Mouse (Mus musculus) neural tube, embryonic 14.5 days (tissue): ENCODE data around the gene Sox10. TPM values are rescaled to one million over a fixed set of nuclear protein-coding genes. Genes with fewer than 3 reads are reported as not detected.

Source experiments
- ATAC-seq: fragments of 200-750 bp; cut with Nextera tagmentation; 2 replicates; pipeline ENCODE4 v1.8.0; 2017; ENCODE audit warnings: low read depth, mild to moderate bottlenecking, moderate TSS enrichment, moderate library complexity
- H3K27ac ChIP-seq: fragments of 300-500 bp; sonication (generic); 2 replicates; pipeline ENCODE4 v1.5.1; 2014; ENCODE audit warnings: low read depth, mild to moderate bottlenecking, control low read depth, low read length, moderate library complexity, mixed read lengths
- H3K27me3 ChIP-seq: fragments of 300-500 bp; sonication (generic); 2 replicates; pipeline ENCODE4 v1.6.1; 2014; ENCODE audit warnings: low read length; ENCODE audit not compliant: control insufficient read depth, insufficient read depth
- H3K36me3 ChIP-seq: fragments of 300-500 bp; sonication (generic); 2 replicates; pipeline ENCODE4 v1.6.1; 2014; ENCODE audit warnings: low read length, mixed read lengths; ENCODE audit not compliant: control insufficient read depth, insufficient read depth
- H3K4me1 ChIP-seq: fragments of 300-500 bp; sonication (generic); 2 replicates; pipeline ENCODE4 v1.6.1; 2014; ENCODE audit warnings: low read length; ENCODE audit not compliant: control insufficient read depth, insufficient read depth
- H3K4me2 ChIP-seq: fragments of 300-500 bp; sonication (generic); 2 replicates; pipeline ENCODE4 v1.6.1; 2014; ENCODE audit warnings: mild to moderate bottlenecking, low read depth, low read length, control low read depth
- H3K4me3 ChIP-seq: fragments of 300-500 bp; sonication (generic); 2 replicates; pipeline ENCODE4 v1.5.1; 2014; ENCODE audit warnings: low read depth, low read length, control low read depth, mixed read lengths
- H3K9ac ChIP-seq: fragments of 300-500 bp; sonication (generic); replicated peaks from 2 replicates; pipeline ENCODE4 v1.6.1; 2014; ENCODE audit warnings: low read depth, mild to moderate bottlenecking, control low read depth, low read length, mixed read lengths
- H3K9me3 ChIP-seq: fragments of 300-500 bp; sonication (generic); 2 replicates; pipeline ENCODE4 v1.6.1; 2016; ENCODE audit warnings: low read length; ENCODE audit not compliant: control insufficient read depth
- WGBS: fragments of 180-500 bp; shearing (Covaris S2); extraction: QIAGEN DNeasy Blood & Tissue Kit; methylation state at CpG from one replicate; pipeline ENCODE4 v1.1.7; 2014; 5-methylcytosine and 5-hydroxymethylcytosine counted together
- polyA plus RNA-seq: library from polyadenylated mRNA; unstranded; fragments of >200 nt; fragmentation: Nextera tagmentation; extraction: Ambion mirVana; gene quantifications from 2 replicates; pipeline ENCODE4 v1.2.1, GENCODE M21; 2014

Gene Sox10
- 7.7 and 14.5 TPM in 2 replicates for polyA plus RNA-seq

DNA sequence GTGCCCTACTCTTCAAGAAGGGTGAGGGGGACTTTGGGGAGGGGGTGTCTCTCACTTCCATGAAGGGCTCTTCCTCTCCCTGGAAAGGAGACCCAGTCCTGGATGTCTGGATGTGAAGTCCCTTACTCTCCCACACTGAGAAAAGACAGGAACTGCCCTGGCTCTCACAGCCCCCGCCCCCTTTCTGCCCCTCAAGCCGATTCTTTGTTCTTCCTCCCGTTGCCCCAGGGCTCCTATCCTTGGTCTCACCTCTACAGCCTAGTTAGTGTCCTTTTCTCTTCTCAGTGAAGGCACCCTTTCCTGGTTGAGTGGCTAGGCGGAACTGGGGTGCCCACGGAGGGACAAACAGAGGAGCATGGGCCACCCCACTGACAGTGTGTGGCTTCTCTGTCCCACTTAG is at the start of gene Sox10:
Sox10 (minus strand) TSS at position 101 of the 400 bp plus-strand sequence.
- peak within 1 kb of the TSS; percentile 26; the same call in 1 of the 2 replicates for H3K9ac ChIP-seq
- H3K27ac ChIP-seq, result peak within 1 kb of the TSS; percentile 44; the same call in 1 of the 2 replicates
- no peaks in the 10 kb centered on the region for H3K36me3 ChIP-seq
- H3K9me3 ChIP-seq, result no peaks in the 10 kb centered on the region
- no peaks in the 10 kb centered on the region for H3K4me1 ChIP-seq
- peaks cover 31% of the 10 kb centered on the region for H3K27me3 ChIP-seq
- H3K4me2 ChIP-seq, result peak within 1 kb of the TSS; percentile 20
- no peak for ATAC-seq
- WGBS, result 49% methylated on average over 5 of the region's 5 CpGs
- peak within 1 kb of the TSS; percentile 24; the same call in 1 of the 2 replicates for H3K4me3 ChIP-seq

GRCm38 (mm10) chr15:79213591-79213990 is 48.6 kb upstream of the Sox10 start:
- WGBS, result 71% methylated on average over 6 of the region's 6 CpGs
- H3K4me3 ChIP-seq, result no peak overlapping the region
- ATAC-seq, result no peak

GRCm38 (mm10) chr15:79212750-79213446 is 47.9 kb upstream of the Sox10 start:
- Histone ChIP-seq H3K4me2 (no peak overlapping the region), H3K9ac (no peak overlapping the region), H3K4me1 (no peaks in the 10 kb centered on the region), H3K36me3 (no peaks in the 10 kb centered on the region), H3K27me3 (no peaks in the 10 kb centered on the region), H3K4me3 (no peak overlapping the region), H3K9me3 (no peaks in the 10 kb centered on the region), H3K27ac (peak overlapping the region; percentile 29; the same call in 1 of the 2 replicates)
- 77% methylated on average over 26 of the region's 26 CpGs for WGBS
- ATAC-seq, result peak; percentile 49; the same call in 1 of the 2 replicates

More at GRCm38 (mm10) chr15:79213591-79213990, 48.6 kb upstream of the Sox10 start:
- no peak overlapping the region; the same call in 1 of the 2 replicates for H3K27ac ChIP-seq
- no peak overlapping the region for H3K4me2 ChIP-seq
- no peaks in the 10 kb centered on the region for H3K36me3 ChIP-seq
- no peaks in the 10 kb centered on the region for H3K27me3 ChIP-seq
- H3K9me3 ChIP-seq, result no peaks in the 10 kb centered on the region
- no peaks in the 10 kb centered on the region for H3K4me1 ChIP-seq
- H3K9ac ChIP-seq, result no peak overlapping the region

GRCm38 (mm10) chr15:79210357-79210756 is 45.3 kb upstream of the Sox10 start:
- H3K9ac ChIP-seq, result no peak overlapping the region
- no peaks in the 10 kb centered on the region for H3K27me3 ChIP-seq
- 82% methylated on average over 2 of the region's 2 CpGs for WGBS
- ATAC-seq, result no peak
- H3K4me1 ChIP-seq, result no peaks in the 10 kb centered on the region
- no peaks in the 10 kb centered on the region for H3K9me3 ChIP-seq
- no peaks in the 10 kb centered on the region for H3K36me3 ChIP-seq
- no peak overlapping the region for H3K4me2 ChIP-seq
- no peak overlapping the region for H3K27ac ChIP-seq
- H3K4me3 ChIP-seq, result no peak overlapping the region

DNA sequence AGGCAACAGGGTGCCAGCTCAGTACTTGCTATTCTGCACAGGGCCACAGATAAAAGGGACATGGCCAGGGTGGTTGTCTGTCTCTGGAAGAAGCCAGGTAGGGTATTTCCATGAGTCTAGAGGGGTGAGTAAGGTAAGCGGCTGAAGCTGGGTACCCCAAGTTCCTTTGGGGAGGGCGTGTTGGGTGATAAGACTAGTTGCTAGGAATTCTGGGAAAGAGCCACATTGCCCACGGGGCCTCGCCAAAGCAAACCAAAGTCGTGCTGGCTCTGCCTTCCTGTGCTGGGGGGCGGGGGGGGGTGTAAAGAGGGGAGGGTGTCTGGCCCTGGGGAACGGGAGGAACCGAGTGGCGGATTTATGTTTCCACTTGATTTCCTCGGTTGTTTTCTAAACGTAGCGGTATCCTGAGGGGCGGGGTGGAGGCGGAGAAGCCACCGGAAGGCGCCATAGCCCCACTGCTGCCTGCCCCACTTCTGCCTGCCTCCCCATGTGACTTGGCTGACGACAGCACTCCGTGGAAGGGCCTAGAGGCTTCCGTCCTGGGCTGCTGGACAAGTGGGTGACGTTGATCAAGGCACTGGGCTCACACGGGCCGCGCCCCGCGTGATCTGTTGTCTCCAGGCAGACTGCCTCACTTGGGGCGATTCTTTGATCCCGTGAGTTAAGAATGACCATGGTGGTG is 43.9 kb upstream of the Sox10 start:
- no peaks in the 10 kb centered on the region for H3K36me3 ChIP-seq
- H3K9ac ChIP-seq, result no peak overlapping the region
- H3K9me3 ChIP-seq, result no peaks in the 10 kb centered on the region
- no peak overlapping the region for H3K4me2 ChIP-seq
- no peak for ATAC-seq
- no peak overlapping the region for H3K4me3 ChIP-seq
- H3K27ac ChIP-seq, result no peak overlapping the region
- 70% methylated on average over 27 of the region's 27 CpGs for WGBS
- H3K27me3 ChIP-seq, result no peaks in the 10 kb centered on the region
- no peaks in the 10 kb centered on the region for H3K4me1 ChIP-seq

- H3K27me3 ChIP-seq, result no peaks in the 10 kb centered on the region
- no peaks in the 10 kb centered on the region for H3K36me3 ChIP-seq
- no peak overlapping the region for H3K9ac ChIP-seq
- H3K4me1 ChIP-seq, result no peaks in the 10 kb centered on the region
- 79% methylated on average over 6 of the region's 6 CpGs for WGBS
- H3K27ac ChIP-seq, result no peak overlapping the region
- no peak overlapping the region for H3K4me2 ChIP-seq
- ATAC-seq, result no peak
- H3K9me3 ChIP-seq, result no peaks in the 10 kb centered on the region
- no peak overlapping the region for H3K4me3 ChIP-seq
Observed at GRCm38 (mm10) chr15:79208211-79208610, 43.2 kb upstream of the Sox10 start.

DNA sequence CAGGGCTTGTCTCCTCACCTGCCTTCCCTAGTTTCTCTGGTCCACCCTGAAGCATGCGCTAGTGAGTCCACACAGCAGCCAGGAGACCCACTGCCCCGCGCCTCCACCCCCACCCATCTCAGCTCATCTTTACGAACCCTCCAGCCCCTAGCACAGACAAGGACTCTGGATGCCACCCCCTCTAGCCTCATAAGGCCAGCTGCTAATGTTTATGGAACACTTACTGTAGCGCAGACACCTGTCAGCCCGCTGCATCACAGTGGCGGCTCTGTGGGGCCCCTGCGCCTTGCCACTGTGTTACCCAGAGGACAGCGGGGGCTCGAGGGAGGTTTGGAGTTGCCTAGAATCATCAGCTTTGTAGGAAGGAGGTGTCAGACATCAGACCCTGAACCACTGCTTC is 37.5 kb upstream of the Sox10 start:
- Histone ChIP-seq H3K27me3 (no peaks in the 10 kb centered on the region), H3K27ac (peak overlapping the region; percentile 1; the same call in 1 of the 2 replicates), H3K4me2 (no peak overlapping the region), H3K4me3 (no peak overlapping the region), H3K4me1 (peaks cover 13% of the 10 kb centered on the region; the same call in 1 of the 2 replicates), H3K9me3 (no peaks in the 10 kb centered on the region), H3K9ac (no peak overlapping the region), H3K36me3 (no peaks in the 10 kb centered on the region)
- 24% methylated on average over 10 of the region's 10 CpGs for WGBS
- peak; percentile 64; the same call in 1 of the 2 replicates for ATAC-seq

- Histone ChIP-seq H3K9me3 (no peaks in the 10 kb centered on the region), H3K27ac (peak overlapping the region; percentile 34), H3K9ac (peak overlapping the region; percentile 28; the same call in 1 of the 2 replicates), H3K27me3 (no peaks in the 10 kb centered on the region), H3K4me3 (no peak overlapping the region), H3K4me1 (peaks cover 13% of the 10 kb centered on the region; the same call in 1 of the 2 replicates), H3K4me2 (no peak overlapping the region), H3K36me3 (no peaks in the 10 kb centered on the region)
- WGBS, result 8% methylated on average over 13 of the region's 13 CpGs
- ATAC-seq, result peak; percentile 83
Observed at GRCm38 (mm10) chr15:79201491-79202150, 36.6 kb upstream of the Sox10 start.
